Mouse (Mus musculus): Measurements from ENCODE around the gene Mfap1b.
A peak's percentile ranks its signal among the peaks of the same experiment; 100 is the strongest.
"Not testable (repeated sequence)": the region's sequence is repeated elsewhere in the genome, so short reads cannot be mapped to it uniquely, and the experiment has no call there.

The Mfap1b gene

GRCm38 (mm10) chr2:121468982-121469381, 4.9 kb downstream of the Mfap1b start:
- not testable (repeated sequence) for DNase-seq

GRCm38 (mm10) chr2:121460071-121460470, 13.8 kb downstream of the Mfap1b start:
- DNase-seq = no peak

- DNase-seq = peak; percentile 90
Observed at GRCm38 (mm10) chr2:121456692-121457642, 16.9 kb downstream of the Mfap1b start, which contains the start of gene Serinc4. TSS of gene Serinc4 (minus strand) at chr2:121456781.

GRCm38 (mm10) chr2:121455534-121455933, 18.3 kb downstream of the Mfap1b start:
- no peak for DNase-seq

GRCm38 (mm10) chr2:121453917-121454316, 19.9 kb downstream of the Mfap1b start:
- no peak for DNase-seq

- DNase-seq = no peak
Observed at GRCm38 (mm10) chr2:121452990-121453389, 20.9 kb downstream of the Mfap1b start, which contains the start of gene Hypk. TSS of gene Hypk (plus strand) at chr2:121453290.

- DNase-seq = no peak
Observed at GRCm38 (mm10) chr2:121452361-121452760, 21.5 kb downstream of the Mfap1b start.

- no peak for DNase-seq
Observed at GRCm38 (mm10) chr2:121450093-121450492, 23.8 kb downstream of the Mfap1b start.

- DNase-seq = no peak
Observed at GRCm38 (mm10) chr2:121449545-121450011, 24.3 kb downstream of the Mfap1b start.

GRCm38 (mm10) chr2:121448739-121449535, 24.9 kb downstream of the Mfap1b start, which contains the start of gene Serf2:
TSS of gene Serf2 (plus strand) at chr2:121449195.
- DNase-seq = peak; percentile 99

- peak; percentile 66 for DNase-seq
Observed at GRCm38 (mm10) chr2:121448136-121448535, 25.7 kb downstream of the Mfap1b start.

GRCm38 (mm10) chr2:121447006-121447405, 26.9 kb downstream of the Mfap1b start:
- DNase-seq = no peak

- DNase-seq = no peak
Observed at GRCm38 (mm10) chr2:121446506-121446905, 27.4 kb downstream of the Mfap1b start.

GRCm38 (mm10) chr2:121445117-121445516, 28.8 kb downstream of the Mfap1b start:
- no peak for DNase-seq

- DNase-seq = no peak
Observed at GRCm38 (mm10) chr2:121444178-121444577, 29.7 kb downstream of the Mfap1b start, which contains the start of gene Ell3. TSS of gene Ell3 (minus strand) at chr2:121444278.

GRCm38 (mm10) chr2:121443068-121443349, 30.9 kb downstream of the Mfap1b start:
- DNase-seq = no peak

- peak; percentile 73 for DNase-seq
Observed at GRCm38 (mm10) chr2:121442259-121443067, 31.4 kb downstream of the Mfap1b start.

GRCm38 (mm10) chr2:121441800-121442199, 32.1 kb downstream of the Mfap1b start:
- no peak for DNase-seq

- DNase-seq = no peak
Observed at GRCm38 (mm10) chr2:121440834-121441605, 32.8 kb downstream of the Mfap1b start.

- no peak for DNase-seq
Observed at GRCm38 (mm10) chr2:121439746-121440145, 34.1 kb downstream of the Mfap1b start.

GRCm38 (mm10) chr2:121434854-121435253, 39.0 kb downstream of the Mfap1b start:
- DNase-seq = no peak

GRCm38 (mm10) chr2:121425890-121426289, 48.0 kb downstream of the Mfap1b start:
- no peak for DNase-seq
